Mouse (Mus musculus): ENCODE results near the gene Gnat3.

Gene Gnat3

GRCm38 (mm10) chr5:18004824-18005611 lies 42.7 kb downstream of the Gnat3 start:
- no peak for DNase-seq (ENCODE audit: low read depth, low spot score)

- no peak for DNase-seq (ENCODE audit: low read depth, low spot score)
These were observed 43.8 kb downstream of the Gnat3 start for GRCm38 (mm10) chr5:18006157-18006556.

GRCm38 (mm10) chr5:18007067-18007466 lies 44.7 kb downstream of the Gnat3 start:
- no peak for DNase-seq (ENCODE audit: low read depth, low spot score)

- DNase-seq (ENCODE audit: low read depth, low spot score), result no peak
These were observed 48.0 kb downstream of the Gnat3 start for GRCm38 (mm10) chr5:18010301-18010700.

GRCm38 (mm10) chr5:18013196-18013595 lies 50.8 kb downstream of the Gnat3 start:
- DNase-seq (ENCODE audit: low read depth, low spot score), result no peak

GRCm38 (mm10) chr5:18014209-18014829 lies 52.0 kb downstream of the Gnat3 start:
- no peak for DNase-seq (ENCODE audit: low read depth, low spot score)

- DNase-seq (ENCODE audit: low read depth, low spot score), result no peak
These were observed 61.0 kb downstream of the Gnat3 start for GRCm38 (mm10) chr5:18023347-18023746.

GRCm38 (mm10) chr5:18027531-18027930 lies 65.2 kb downstream of the Gnat3 start:
- DNase-seq (ENCODE audit: low read depth, low spot score), result no peak

GRCm38 (mm10) chr5:18035848-18036638 lies 73.7 kb downstream of the Gnat3 start:
- no peak for DNase-seq (ENCODE audit: low read depth, low spot score)

GRCm38 (mm10) chr5:18043022-18043421 lies 80.7 kb downstream of the Gnat3 start:
- peak; percentile 64 for DNase-seq (ENCODE audit: low read depth, low spot score)

GRCm38 (mm10) chr5:18048841-18049240 lies 86.5 kb downstream of the Gnat3 start:
- no peak for DNase-seq (ENCODE audit: low read depth, low spot score)

- DNase-seq (ENCODE audit: low read depth, low spot score), result no peak
These were observed 93.0 kb downstream of the Gnat3 start for GRCm38 (mm10) chr5:18055323-18055722.

Measured in forelimb bud, embryonic 11.5 days (tissue).